Mouse (Mus musculus): Measurements from ENCODE around the gene Cdhr4.

Cdhr4 gene

DNA sequence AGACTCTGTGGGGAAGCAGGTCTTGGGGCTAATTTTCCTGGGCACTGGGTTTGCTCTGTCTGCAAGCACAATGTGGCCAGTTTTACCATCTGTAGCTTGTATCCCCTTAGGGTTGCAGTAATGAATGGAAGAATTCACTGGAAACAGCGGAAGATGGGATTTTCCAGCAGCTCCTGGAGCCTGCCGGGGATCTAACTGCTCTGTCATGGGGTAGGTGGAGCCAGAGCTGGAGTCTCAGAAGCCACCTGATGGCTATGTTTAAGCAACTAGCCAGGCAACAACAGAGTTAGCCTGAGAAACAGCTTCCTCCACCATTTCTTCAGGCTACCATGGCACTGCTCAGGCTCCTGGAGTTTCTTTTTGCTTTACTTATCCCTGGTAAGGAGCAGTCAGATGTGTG is at the start of gene Cdhr4:
TSS of gene Cdhr4 (plus strand) at position 301 of the 400 bp plus-strand sequence.
- DNase-seq (ENCODE audit: low read depth, low spot score): no peak

DNA sequence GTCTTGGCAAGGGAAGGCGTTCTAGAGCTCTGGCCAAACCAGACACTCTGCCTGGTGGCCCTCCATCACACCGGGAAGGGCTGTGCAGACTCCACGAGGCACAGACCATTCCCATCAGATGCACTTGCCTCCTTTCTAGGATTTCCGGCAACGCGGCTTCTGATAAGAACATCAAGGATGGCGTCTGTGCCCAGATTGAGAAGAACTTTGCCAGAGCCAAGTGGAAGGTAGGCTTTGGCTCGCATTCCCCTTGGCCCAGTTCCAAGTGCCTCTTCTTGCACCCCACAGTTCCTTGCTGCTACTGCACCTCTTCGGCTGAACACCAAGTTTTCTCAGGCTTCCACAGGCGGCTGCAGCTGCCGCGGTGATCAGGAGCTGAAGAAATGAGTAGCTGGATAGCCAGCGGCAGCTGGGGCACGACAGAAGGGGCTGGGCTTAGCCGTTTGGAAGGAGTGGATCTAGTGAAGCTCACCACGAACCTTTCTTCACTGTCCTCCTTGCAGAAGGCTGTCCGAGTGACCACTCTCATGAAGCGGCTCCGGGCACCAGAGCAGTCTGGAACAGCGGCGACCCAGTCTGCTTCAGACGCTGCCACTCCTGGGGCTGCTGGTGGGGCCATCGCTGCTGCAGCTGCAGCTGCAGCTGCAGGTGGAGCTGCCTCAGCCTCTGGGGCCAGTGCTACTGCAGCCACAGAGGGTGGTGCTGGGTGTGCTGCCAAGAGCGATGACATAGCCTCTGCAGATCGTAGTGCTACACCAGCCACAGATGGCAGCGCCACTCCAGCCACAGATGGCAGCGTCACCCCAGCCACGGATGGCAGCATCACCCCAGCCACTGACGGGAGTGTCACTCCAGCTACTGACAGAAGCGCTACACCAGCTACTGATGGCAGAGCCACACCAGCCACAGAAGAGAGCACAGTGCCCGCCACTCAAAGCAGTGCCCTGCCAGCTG is 44.8 kb upstream of the Cdhr4 start:
- no peak for DNase-seq (ENCODE audit: low read depth, low spot score)

DNA sequence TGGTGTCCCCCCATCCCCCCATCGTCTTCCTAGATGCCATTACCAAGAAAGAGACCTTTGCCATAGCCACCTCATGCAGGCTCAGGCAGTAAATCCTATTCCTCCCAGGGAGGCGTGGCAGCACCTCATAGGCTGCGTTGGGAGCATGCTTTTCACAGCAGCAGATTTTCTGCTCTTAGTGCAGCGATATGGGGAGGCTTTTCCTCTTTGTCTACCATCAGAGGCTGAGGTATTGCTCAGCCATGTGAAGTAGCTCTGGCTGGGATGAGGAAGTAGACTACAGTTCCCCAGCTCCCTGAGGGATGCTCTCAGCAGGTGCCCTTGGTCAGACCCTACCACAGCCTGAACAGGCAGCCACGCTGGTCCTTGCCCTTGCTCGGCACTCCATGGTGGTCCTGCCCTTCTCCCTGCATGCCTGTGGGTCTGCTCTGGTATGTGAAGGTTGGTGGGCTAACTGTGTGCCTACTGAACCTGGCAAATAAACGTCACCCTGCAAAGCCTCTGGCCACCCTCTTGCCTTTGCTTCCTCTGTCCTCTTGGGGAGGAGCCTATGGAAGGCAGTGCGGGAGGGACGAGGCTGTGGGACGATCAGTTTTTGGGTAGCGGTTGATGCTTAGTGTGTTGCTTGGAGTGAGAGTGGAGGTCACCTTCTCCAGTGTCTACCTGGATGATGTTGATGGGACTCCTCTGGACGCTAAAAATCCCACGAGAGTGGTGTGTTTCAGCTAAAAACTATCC is 42.9 kb upstream of the Cdhr4 start:
- no peak for DNase-seq (ENCODE audit: low read depth, low spot score)

DNA sequence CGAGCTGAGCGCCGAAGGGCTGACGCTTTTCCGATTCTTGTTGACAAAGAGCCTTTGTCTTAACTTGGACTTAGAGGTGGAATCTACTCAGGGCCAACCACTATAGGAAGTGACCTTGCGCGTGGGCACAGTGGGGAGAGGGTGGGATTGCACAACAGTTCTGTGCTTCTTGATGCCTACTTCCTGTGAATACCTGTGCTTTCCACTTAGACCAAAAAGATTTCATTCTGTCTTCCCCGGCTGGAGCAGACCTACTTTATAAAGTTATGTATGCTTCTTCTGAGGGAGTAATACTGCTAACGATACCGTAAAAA is 42.4 kb upstream of the Cdhr4 start, which contains the start of gene Traip:
TSS of gene Traip (plus strand) at position 215 of the 314 bp plus-strand sequence.
- no peak for DNase-seq (ENCODE audit: low read depth, low spot score)

DNA sequence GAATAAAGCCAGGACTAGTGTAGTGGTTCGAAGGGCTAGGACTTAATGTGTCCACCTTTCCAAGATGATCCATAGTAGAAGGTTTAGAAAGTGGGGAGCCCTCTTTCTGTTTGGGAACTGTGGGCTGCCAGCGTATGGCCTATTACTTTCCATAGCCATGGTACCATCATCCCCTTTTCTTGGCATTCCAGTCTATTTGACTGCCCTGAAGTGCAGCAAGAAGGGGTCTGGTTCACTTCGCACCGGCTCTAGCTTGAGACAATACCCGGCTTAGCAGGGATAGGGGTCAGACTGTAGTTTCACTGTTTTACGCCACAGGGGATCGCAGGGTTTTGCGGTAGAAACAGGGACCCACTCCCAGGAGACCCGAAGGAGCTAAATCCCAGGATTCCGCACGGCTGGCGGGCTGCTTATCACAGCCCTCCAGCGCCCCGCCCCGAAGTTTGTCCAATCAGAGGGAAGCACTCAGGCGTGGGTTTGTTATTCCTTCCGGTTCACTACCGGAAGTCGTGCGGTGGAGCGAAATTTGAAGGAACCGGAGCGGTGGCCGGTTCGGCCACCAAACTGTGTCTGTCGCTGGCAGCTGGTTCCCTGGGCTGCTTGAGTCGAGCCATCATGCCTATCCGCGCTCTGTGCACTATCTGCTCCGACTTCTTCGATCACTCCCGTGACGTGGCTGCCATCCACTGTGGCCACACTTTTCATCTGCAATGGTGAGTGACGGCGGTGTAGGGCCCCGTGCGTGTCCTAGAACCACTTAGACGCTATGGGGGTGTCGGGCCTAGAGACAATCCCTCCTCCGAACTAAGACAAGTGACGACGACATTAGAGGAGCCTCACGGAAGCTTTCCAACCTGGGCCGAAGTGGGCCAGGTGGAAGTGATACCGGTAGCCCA is 41.6 kb upstream of the Cdhr4 start:
- DNase-seq (ENCODE audit: low read depth, low spot score): peak; percentile 97

DNA sequence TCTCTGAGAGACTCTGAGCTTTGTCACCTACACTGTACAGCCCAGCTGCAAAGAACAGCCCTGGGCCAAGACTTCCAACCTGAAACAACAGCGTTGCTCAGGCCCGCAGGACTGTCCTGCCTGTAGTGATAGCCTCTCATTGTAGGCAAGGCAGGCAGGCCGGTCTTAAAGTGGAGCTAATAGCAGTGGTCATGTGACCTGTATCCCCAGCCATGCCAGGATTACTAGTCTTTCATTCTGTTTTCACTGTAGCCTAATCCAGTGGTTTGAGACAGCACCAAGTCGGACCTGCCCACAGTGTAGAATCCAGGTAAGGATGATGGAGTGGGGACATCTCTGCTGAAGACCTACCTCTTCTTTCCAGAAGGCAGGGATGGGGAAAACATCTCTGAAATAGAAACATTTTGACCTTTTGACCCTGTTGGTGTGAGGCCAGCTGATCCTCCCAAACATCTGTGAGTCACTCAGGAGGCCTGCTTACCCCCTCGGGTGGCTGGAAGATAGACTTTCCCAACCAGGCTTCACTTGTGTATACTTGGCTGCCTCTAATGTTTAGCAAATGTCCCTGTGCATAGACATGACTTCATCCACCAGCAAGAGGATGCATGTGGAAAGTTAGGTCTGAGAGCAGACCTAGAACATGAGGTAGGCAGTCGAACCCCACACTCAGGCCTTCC is 36.5 kb upstream of the Cdhr4 start:
- DNase-seq (ENCODE audit: low read depth, low spot score): no peak

DNA sequence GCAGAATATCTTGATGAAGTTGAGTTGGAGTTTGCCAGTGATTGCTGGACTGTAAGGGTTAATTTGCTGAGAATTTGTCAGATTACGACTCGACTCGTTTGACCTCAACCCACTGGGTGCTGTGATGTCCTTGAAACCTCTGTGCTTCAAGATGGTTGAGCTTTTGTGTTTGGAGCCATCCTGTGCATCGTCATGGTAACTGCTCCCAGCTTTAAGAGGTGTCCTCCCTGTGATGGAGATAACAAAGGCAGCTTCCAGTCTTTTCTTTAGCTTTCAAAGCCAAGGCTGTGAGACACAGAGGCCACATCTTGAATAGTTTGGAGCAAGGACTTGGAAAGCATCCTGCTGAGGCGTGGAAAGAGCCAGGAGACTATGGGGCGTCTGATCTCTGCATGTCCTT is 35.2 kb upstream of the Cdhr4 start:
- peak; percentile 91 for DNase-seq (ENCODE audit: low read depth, low spot score)

DNA sequence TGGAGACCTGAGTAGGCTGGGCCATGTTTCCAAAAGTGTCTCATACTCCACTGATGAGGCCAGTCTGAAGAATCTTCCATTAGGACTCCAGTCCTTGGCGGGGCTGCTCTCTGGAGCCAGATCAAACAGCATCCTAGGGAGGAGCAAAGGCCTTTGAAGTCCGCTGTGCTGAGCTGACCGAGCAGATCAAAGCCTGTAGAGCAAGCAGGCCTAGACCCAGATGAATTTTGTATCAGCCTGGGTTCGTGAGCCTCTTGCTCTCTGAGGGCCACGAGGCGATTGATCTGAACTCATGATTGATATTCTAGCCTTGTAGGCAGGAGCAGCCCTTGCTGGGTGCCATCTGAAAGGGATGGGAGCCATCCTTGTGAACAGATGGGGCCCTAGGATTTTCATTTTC is 32.4 kb upstream of the Cdhr4 start:
- DNase-seq (ENCODE audit: low read depth, low spot score): no peak

DNA sequence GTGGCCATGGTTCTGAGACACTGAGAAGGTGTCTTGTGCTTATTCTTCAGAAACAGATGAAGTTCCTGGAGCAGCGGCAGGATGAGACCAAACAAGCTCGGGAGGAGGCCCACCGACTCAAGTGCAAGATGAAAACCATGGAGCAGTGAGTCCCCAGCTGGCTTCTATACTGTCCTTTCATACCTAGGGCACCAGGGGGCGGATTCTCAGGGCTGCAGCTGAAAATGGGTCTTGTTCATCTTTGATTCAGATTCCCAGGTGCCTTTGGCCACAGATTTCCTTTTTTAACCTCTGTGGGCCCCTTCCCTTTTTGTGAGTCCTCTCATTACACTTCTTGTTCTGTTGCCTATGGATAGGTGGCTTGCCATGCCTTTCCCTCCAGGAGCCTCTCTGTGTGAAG is 31.4 kb upstream of the Cdhr4 start:
- peak; percentile 66 for DNase-seq (ENCODE audit: low read depth, low spot score)

DNA sequence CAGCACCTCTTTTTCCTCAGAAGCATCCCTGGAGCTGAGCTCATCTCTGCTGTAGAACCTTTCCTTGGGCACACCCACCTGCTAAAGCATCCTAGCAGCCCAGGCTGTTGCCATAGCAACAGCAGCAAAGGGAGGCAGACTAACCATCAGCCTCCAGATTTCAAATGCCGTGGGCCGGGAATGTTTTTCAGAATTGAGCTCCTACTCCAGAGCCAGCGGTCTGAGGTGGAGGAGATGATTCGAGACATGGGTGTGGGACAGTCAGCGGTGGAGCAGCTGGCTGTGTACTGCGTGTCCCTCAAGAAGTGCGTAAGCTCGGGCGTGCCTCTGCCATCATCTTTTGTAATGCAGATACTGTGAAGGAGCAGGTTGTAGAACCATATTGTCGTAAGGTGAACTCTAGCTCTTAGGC is 30.9 kb upstream of the Cdhr4 start:
- DNase-seq (ENCODE audit: low read depth, low spot score): peak; percentile 91

DNA sequence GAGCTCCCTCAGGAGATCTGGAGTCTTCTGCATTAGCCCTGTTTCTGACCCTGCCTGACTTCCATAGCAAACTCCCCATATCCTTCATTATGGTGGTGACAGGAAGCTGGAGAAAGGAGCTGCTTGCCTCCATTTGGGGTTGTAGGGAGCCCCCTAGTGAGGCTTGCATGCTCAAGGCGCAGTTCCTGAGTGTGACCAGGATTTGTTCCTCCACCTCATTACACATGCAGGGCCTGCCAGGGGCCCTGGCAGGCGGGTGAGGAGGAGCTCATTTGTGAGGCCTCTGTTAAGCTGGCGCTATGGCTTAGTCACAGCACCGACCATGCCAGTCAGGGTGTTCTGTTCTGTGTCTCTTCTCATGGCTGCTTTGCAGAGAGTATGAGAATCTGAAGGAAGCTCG is 30.4 kb upstream of the Cdhr4 start:
- DNase-seq (ENCODE audit: low read depth, low spot score): peak; percentile 78

DNA sequence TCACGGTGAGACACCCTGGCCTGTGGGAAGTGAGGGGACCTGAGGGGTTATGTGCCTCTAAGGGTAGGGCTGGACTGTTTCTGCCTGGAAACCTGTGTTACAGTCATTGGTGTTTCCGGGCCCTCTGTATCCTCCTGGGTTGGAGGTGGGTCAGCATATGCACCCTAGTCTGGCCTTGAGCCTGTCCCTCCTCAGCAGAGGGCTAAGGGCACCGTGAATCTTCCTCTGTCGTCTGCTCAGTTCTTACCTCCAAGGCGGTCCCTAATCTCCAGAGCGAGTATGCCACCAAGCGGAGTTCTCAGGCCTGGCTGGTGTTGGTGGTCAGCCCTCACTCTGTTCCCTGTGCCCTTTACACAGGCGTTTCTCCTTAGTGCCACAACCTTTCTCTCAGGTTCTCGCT is 29.4 kb upstream of the Cdhr4 start:
- DNase-seq (ENCODE audit: low read depth, low spot score): no peak

DNA sequence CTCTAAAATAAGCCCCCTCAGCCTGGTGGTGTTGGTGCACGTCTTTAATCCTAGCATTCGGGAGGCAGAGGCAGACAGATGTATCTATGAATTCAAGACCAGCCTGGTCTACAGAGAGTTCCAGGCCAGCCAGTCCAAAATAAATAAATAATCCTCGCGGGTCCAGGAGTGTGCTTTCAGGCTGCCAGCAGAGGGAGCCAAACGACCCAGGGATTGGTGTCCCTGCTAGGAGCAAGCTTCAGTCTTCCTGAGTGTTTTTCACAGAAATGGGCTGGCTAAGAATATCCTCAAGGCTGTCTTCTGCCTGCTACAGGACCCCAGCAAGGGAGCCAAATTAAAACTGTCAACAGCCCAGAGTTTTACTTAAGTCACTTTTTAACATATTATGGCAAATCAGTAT is 28.6 kb upstream of the Cdhr4 start:
- peak; percentile 81 for DNase-seq (ENCODE audit: low read depth, low spot score)

DNA sequence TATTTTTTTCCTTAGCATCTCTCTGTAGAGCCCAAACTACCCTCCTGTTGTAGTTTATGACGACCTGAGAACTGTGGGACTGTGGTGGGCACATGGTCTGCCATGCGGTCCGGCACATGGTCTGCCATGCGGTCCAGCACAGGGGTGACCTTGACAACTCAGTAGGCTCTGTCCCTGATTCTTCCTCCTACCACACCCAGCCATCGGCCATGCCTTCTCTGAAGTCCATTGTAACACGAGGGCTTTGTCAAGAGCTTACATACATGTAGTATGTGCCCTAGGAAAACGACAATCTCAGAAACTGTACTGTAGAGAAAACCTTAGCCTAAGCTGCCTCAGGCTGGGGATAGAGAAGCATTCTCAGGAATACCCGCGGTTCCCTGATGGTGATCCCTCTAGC is 27.6 kb upstream of the Cdhr4 start:
- DNase-seq (ENCODE audit: low read depth, low spot score): no peak

DNA sequence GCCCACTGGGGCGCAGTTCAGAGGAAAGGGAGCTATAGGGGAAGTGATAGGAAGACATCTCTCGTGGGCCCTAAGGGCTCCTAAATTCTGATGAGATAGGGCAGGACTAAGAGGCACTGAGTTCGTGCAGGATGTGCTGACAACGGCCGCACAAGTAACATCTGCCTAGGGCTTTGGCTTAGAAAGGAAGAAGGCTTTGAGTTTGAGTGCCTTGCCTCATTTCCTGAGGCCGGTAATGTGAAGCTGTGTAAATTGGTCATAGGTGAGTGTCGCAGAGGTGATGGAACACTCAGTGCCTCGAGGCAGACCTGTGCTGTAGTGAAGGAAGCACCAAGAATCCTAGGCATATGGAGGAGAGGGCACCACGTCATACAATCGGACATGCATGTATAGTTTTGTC is 25.6 kb upstream of the Cdhr4 start:
- no peak for DNase-seq (ENCODE audit: low read depth, low spot score)

DNA sequence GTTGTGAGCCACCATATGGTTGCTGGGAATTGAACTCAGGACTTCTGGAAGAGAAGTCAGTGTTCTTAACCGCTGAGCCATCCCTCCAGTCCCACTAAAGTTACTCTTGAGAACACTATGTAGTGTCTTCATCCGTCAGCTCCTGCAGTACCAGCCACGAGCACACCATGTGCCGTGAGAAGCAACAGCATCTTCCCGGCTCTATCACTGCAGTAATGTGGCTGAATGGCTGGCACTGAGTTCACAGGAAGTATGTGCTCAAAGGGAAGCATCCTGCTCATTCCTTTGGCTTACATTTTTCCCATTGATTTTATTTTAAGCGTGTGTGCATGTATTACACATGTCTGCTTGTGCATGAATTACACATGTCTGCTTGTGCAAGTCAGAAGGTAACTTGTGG is 24.9 kb upstream of the Cdhr4 start:
- DNase-seq (ENCODE audit: low read depth, low spot score): no peak

DNA sequence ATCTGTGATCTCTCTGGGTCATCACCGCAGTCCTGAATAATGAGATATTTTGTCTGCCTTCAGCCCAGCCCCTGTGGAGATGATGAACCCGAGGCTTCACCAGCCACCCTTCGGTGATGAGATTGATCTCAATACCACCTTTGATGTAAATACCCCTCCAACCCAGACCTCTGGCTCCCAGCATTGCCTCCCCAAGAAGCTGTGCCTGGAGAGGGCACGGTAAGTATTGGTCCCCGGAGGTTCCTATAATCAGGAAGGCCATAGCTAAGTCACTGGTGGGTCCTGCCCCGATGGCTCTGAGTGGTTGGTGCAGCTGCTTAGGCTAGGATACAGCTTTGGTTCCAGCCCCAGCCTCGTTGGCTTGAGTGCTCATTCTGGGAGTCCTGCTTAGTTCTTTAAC is 23.8 kb upstream of the Cdhr4 start:
- DNase-seq (ENCODE audit: low read depth, low spot score): no peak

DNA sequence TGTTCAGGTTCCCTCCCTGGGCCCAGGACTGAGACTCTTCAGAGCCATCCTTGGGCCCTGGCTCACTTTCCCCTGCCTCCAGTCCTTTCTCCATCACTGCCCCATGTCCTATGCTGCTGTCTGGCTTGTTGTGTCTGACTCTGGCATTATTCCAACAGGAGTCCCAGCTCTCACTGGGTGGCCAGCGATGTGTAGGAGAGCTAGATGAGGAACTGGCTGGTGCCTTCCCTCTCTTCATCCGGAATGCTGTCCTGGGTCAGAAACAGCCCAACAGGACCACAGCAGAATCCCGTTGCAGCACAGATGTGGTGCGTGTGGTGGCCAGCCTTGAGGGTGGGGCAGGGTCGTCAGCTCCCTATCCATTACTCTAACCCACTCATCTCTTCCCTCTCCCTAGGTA is 22.0 kb upstream of the Cdhr4 start:
- no peak for DNase-seq (ENCODE audit: low read depth, low spot score)

DNA sequence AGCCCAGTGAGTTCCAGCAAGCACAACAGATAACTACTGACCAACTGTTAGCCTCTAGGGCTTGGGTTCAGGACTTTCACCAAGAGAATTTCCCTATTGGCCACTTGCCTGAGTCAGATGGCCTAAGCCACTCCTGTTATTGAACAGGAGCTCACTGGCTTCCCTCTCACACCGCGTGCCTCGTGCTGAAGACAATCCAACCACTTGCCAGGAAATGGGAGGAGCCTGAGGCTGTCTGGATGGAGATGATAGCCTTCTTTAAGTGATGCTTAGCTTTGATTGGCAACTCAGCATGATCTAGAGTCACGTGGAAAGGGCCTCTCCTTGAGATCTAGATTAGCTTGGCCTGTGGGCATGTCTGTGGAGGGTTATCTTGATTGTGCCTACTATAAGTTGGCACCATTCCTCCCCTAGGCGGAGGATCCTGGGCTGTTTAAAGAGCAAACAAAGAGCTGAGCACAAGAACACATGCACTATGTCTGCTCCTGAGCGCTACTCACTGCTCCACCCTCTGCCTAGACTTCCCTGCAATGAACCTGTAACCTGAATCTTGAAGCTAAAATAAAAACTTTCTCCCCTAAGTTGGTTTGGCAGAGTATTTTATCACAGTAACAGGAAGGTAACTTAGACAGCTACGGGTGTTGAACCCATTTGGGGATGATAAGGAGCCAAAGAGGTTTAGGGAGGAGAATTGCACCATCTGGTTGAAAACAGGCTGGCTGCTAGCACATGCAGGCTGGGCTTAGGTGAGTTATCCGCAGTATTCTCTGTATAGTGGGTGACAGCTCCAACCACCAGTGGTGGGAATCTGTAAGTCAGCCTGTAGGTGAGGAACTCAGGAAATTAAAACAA is 20.4 kb upstream of the Cdhr4 start:
- peak; percentile 86 for DNase-seq (ENCODE audit: low read depth, low spot score)

DNA sequence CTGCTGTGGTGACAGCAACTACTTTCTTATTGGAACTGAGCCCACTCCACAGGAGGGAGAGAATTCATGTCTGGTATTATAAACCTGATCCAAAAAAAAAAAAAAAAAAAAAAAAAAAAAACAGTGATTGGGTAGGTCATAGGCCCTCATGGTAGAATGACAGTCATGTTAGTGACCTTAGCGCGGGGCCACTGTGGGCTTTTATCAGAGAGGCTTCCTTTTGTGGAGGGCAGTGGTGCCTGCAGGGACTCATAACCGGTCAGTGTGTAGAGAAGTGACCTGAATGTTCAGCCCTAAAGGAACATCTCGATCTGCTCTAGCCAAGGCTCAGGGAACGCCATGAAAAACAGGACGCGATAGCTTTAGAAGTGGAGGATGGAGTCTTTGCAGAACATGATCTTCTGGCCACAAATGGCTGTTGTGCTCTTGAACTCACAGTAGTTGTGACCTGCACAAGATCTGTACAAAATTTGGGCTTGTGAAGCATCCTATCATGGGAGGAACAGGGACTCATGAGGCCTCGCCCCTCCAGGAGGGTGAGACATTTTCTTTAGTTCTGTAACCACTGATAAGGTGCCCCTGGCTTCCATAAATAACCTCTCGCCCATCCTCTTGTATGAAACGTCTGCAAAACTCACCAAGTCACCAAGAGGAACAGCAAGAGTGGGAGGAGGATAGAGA is 17.7 kb upstream of the Cdhr4 start:
- no peak for DNase-seq (ENCODE audit: low read depth, low spot score)

Measured in R1 (cell line).